Mouse (Mus musculus) 3T3-L1 (cell line): Measurements from ENCODE around the gene Lsm7.
"Not testable (repeated sequence)": the region's sequence is repeated elsewhere in the genome, so short reads cannot be mapped to it uniquely, and the experiment has no call there.

Source experiments
- DNase-seq: peaks from one replicate; pipeline ENCODE4 v3.0.0-alpha.2; 2015; ENCODE audit warnings: low read depth, low spot score

Lsm7 gene

DNA sequence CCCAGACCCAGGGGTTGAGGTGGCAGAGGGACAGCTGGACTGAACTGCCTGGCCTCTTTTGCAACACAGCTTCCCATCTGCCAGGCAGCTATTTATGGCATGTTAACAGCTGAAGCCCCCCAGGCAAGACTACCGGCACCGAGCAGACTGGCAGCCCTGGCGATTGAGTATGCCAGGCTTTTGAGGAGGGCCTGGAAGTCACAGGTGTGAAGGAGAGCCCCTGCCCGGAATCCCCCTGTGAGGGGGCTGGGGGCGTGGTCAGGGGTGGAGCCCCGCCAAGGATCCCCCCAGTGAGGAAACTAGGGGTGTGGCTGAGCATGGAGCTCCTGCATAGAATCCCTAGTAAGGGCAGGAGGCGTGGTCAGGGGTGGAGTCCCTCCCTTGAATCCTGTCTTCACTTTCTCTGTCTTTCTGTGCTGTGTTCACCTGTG is 18.0 kb downstream of the Lsm7 start:
- no peak for DNase-seq

DNA sequence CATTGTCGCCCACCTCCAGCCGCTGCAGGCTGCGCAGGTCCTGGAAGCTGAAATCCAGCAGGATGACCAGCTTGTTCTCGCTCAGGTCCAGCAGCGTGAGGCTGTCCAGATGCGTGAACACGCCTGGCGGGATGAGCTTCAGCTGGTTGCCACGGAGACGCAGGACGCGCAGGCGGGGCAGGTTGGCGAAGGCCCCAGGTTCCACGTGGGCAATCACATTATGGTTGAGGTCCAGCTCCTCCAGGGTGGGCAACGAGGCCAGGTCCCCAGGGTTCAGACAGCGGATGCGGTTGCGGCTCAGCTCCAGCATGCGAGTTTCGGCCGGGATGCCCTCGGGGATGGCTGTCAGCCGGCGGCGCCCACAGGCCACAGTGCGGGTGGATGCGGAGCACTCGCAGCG is 19.4 kb downstream of the Lsm7 start:
- no peak for DNase-seq

DNA sequence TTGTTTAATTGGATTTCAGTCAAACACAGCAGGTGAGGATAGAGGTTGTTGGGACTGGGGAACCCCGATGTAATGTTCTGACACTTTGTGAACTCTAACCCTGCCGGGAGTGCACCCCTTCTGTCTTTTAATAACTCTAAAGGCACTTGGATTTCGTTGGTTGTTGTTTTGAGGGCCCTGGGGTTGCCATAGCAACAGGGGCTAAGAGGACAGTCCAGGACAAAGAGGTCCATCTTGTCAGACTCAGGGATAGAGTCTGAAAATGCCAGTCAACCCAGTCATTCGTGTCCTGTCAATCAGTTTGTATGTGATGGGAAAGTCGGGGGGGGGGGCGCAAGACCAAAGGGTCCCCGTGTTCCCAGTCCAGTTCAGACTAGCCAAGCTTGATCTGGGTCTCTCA is 22.2 kb downstream of the Lsm7 start:
- no peak for DNase-seq

DNA sequence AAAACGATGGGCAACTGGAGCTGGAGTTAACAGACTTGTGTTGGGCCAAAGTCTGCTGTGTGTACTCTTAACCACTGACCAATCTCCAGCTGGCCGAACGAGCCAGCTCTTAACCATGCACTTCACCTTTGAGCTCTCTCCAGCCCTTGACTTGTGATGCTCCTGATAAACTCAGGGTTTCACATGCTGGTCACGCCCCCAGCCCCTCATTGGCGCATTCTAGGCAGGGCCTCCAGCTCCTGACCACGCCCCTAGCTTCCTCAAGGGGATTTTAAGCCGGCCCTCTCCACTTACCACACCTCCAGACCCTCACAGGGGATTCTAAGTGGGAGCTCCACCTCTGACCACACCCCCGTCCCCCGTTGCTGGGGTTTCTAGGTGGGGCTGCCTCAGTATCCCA is 23.9 kb downstream of the Lsm7 start:
- no peak for DNase-seq

DNA sequence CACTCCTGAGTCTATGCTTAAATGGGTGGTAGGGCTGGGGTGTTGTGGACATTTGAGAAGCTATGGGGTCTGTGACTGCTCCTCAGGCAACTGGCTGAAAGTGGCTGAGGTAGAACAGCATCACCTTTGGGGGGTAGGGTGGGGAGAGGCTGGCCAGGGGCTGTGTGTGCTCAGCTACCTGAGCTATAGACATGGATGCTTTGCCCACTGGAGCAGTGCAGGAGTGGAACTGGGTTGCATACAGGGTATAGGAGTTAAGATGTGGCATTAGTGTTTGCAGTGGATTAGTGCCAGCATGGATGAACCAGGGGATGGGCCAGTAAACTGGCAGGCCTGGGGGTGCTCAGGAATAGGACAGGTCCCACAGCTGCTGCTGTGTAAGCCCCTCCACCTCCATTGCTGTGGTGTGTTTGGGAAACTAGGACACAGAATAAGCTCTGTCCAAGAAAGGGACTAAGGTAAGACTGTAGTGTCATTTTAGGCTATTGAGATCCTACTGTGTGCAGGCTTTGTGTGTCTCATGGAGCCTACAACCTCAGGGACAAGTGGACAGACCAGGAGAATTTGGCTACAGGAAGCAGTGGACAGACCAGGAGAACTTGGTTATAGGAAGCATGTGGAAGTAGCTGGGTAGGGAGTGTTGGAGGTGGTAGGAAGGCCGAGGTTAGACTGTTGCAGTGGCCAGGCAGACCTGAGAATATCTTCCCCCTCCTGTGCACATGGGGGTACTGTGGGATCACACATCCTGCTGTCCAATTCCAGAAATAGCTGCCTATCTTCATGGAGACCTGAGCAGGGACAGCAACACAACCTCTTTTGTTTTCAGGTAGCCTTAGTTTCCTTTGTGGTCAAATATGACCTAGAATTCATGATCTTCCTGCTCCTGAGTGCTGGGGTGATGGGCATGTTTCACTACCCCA is 25.4 kb downstream of the Lsm7 start:
- no peak for DNase-seq

DNA sequence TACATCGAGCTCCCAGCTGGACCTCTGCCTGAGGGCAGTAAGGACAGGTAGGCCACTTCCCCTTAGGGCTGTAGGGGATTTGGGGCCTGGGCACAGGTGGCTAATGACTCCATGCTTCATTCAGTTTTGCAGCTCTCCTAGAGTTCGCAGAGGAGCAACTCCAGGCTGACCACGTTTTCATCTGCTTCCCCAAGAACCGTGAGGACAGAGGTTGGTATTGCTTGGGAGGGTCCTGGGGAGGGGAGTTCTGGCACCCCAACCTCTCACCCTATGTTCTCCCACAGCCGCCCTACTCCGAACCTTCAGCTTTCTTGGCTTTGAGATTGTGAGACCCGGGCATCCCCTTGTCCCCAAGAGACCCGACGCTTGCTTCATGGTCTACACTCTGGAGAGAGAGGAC is 26.4 kb downstream of the Lsm7 start:
- not testable (repeated sequence) for DNase-seq

DNA sequence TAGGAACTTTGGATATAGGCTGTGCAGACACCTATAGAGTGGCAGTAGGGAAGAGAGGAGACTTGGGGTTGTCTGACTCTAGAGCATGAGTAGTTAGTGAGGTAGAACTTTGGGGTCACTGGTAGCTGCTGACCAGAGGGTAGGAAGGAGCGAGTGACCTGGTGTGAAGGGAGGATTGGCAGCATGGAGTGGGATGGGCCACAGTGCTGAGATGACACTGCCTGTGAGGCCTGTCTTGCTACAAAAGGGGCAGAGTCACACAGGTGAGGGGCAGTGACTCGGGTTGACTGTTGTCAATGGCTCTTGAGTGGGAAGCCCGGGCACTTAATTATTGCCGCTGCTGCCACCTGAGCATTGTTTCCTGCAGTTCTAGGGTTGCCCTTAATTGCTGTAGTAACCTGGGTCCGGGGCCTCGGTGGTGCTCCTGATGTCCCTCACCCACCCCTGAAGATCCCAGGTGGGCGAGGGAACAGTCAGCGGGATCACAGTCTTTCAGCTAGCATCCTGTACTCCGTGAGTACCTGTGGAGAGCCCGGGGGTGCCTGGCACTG is 27.1 kb downstream of the Lsm7 start:
- DNase-seq: no peak

DNA sequence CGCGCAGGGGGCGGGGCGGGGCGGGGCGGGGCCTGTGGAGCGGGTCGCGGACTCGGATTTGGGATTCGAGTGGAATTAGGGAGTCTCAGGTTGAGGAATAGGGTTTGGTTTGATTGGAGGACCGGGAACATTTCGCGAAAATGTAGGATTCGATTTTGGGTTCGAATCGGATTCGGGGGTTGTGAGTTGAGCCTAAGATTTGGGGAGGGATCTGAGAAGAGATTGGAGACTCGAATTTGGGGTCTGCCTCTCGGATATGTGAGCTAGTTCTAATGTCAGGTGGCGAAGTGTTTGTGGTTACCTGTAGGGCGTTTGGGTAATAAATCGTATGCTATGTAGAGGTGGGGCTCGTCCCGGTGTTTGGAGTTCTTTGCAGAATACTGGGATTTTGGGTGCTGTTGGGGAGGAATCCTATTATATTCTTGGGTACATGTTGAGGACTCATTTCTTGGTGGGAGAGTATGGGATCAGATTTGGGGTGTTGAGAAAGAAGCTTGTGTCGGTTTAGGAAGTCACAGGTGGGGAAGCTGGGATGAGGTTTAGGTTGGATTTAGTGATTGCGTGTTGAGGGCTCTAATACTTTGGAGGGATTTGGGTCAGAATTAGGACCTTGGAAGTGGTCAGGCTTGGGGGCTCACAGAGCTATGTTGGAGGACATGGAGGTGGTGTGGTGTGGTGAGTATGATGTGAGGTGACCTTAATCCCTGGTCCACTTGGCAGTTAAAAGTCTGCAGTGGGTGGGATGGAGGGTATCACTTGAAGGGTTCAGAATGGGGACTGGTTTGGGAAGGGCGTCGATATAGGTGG is 27.7 kb downstream of the Lsm7 start:
- DNase-seq: no peak

DNA sequence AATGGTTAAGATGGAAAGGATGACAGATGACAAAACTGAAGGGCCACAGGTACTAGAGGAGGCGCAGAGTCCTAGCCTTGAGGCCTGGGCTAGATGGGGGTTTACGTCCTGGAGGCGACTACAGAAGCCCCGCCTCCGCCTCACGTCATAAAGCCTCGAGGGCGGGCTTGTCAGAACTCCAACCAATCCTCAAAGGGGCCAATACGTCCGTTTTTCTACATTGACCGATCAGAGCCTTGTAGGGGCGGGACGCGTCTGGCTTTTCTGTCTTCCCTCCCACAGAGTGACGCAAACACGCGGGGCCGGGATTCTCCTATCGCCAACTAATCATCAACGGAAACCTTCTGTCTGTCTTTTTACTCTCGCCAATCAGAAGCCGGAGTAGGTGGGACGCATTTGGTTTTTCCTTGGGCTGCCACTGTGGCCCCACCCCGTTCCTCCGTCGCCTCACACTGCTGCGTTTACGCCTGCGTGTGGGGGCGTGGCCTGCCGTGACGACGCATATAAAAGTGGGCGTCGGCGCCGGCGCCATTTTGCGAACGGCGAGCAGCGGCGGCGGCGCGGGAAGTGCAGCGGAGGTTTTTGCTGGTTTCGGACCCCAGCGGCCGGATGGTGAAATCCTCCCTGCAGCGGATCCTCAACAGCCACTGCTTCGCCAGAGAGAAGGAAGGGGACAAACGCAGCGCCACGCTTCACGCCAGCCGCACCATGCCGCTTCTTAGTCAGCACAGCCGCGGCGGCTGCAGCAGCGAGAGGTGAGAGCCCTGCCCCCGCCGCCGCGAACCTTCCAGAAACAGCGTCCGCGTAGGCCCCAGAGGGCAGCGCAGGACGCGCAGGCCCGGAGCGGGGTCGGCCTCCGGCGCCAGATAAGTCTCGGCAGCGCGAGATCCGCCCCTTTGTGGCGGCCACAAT is 28.6 kb downstream of the Lsm7 start, which contains the start of gene Oaz1:
Gene Oaz1 (plus strand): TSS at position 506 of the 912 bp plus-strand sequence.
- DNase-seq: peak; percentile 100

DNA sequence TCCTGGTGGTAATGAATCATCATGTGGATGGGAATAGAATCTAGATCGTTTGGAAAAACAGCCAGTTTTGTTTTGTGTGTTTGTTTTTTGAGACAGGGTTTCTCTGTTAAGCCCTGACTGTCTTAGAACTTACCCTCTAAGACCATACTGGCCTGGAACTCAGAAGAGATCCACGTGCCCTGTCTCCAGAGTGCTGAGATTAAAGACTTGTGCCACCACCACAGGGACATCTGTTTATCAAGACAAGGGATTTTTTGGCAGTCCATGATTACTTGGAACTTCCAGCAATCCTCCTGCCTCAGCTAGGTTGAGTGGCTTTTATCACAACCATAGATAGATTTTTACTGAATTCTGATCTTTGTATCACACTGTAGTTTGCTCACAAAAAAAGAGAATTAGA is 30.2 kb downstream of the Lsm7 start:
- DNase-seq: no peak

DNA sequence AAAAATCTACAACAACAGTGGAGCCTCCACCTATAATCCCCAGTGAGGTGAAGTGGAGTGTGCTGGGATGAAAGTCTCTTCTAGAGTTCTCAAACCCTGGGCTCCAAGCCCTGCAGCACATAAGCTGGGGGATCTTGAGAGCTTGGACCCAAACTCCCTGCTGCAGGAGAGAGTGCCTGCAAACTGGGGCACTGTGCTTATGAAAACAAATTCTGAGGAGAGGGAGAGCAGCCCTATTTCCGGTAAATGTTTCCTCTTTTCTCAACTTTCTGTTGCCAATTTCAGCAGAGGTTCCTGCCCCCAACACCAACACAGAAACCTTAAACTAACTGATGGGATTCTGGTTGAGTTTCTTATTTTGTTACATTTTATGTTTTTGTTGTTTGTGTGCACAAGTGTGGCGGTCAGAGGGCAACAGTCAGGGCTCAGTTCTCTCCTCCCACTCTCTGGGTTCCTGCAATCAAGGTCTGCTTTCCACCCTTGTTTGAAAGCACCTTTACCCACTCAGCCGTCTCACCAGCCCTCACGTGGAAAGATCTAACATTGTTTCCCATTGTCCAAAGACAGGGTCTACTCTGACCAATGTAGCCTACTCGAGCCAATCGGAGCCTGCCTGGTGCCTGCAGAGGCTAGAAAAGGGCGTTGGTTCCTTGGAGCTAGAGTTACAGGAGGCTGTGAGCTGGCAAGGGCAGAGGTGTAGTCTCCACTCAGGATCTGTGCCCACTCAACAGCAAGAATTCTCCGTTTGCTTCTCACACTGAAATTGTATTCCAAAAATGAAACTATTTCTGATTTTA is 31.0 kb downstream of the Lsm7 start:
- no peak for DNase-seq

DNA sequence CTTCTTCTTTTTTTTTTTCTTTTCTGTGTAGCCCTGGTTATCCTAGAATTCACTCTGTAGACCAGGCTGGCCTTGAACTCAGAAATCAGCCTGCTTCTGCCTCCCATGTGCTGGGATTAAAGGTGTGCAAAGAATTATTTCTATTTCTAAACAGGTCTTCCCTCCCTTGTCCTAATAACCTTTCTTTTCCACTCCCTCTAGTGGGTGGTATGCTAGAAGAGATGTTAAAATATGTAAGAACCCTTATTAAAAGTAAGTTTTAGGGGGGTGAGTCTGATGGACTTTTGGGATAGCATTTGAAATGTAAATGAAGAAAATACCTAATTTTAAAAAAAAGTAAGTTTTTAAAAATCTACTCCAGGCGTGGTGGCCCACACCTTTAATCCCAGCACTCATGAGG is 31.7 kb downstream of the Lsm7 start:
- peak; percentile 50 for DNase-seq

DNA sequence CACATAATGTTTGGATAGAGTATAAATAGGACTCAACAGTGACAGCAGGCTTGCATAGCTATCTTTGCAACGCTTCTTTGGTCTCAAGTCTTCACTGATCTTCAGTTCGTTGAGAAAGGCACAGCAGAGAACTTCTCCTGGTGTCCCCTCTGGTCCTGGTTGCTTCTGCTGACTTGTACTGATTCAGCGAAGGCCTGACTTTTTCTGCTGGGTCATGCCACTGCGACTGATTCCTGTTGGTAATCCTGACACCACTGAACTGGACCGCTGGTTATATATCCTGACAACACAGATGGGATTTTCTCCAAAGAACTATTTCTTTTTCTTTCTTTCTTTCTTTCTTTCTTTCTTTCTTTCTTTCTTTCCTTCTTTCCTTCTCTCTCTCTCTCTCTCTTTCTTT is 32.5 kb downstream of the Lsm7 start:
- DNase-seq: no peak

DNA sequence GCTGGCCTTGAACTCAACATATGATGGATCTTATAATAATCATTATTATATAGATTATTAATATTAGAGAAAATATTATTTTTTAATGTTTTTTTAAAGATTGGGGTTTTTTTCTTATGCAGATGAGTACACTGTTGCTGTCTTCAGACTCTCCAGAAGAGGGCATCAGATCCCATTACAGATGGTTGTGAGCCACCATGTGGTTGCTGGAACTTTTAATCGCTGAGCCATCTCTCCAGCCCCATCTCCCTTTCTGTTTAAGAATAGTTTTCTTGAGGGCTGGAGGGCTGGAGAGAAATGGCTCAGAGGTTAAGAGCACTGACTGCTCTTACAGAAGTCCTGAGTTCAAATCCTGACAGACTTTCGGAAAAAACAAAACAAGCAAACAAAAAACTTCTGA is 33.0 kb downstream of the Lsm7 start:
- DNase-seq: peak; percentile 59

DNA sequence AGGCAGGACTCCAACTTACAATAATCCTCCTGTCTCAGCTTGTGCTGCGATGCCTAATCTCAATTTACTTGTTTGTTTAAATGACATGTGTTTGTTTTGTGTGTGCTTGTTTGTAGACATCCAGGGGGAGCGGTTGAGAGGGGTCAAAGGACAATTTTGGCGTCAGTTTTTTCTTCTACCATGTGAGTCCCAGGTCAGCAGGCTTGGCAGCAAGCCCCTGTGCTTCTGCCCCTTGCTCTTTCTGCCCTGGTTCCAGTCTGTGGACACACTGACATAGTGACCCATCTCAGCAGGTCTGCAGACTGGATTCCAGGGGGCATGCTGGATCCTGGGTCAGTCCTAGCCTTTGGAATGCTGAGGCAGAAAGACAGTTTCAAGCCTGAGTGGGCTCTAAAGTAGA is 35.6 kb downstream of the Lsm7 start:
- no peak for DNase-seq

DNA sequence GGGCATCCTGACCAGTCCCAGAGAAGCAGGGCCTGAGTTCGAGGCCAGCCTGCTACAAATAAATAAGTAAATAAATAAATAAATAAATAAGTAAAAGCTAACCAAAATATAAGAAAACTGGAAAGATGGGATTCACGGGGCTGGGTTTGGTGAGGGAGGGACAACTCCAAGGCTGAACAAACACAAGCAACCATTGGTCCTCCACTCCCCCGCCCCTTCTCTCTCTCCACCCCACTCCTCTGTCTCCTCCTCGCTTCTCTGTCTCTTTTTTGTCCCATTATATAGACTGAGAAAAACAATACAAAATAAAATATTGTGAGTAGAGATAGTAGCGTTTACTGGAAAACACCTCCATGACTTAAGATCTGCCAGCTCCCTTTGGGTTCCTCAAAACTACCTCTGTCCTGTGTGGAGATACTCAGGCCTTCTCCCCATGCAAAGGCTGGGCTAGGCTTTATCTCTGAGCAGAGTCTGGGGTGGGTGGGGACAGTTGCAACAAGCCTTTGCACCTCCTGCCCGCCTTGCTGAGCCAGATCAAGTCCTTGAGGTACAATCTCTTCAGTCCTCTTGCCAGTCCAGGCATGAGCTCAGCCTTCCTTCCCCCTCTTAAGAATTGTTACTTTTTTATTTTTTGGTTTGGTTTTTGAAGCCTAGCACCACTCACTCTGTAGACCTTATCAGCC is 36.3 kb downstream of the Lsm7 start:
- DNase-seq: no peak

DNA sequence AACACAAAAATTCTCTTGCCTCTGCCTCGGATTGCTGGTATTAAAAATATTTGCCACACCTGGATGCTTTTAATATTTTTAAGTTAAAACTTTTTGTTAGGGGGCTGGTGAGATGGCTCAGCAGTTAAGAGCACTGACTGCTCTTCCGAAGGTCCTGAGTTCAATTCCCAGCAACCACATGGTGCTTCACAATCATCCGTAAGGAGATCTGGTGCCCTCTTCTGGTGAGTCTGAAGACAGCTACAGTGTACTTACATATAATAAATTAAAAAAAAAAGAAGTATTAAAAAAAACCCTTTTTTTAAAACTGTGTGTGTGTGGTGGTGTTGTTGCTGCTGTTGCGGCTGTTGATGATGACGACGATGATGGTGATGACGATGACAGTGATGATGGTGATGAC is 37.1 kb downstream of the Lsm7 start:
- DNase-seq: peak; percentile 62

DNA sequence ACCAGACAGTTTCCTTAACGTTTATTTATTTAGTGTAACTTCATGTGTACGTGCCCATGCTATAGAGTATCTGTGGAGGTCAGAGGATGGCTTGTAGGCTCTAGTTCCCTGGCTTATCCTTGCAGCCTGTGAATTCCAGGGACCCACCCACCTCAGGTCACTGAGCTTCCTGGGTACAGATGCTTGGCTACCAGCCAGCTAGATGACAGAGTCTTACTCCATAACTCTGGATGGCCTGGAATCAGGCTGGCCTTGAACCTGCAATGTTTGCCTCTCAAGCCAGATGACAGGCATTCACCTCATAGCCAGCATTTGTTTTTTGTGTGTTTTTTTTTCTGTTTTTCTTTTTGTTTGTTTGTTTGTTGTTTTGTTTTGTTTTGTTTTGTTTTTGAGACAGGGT is 37.8 kb downstream of the Lsm7 start:
- no peak for DNase-seq

DNA sequence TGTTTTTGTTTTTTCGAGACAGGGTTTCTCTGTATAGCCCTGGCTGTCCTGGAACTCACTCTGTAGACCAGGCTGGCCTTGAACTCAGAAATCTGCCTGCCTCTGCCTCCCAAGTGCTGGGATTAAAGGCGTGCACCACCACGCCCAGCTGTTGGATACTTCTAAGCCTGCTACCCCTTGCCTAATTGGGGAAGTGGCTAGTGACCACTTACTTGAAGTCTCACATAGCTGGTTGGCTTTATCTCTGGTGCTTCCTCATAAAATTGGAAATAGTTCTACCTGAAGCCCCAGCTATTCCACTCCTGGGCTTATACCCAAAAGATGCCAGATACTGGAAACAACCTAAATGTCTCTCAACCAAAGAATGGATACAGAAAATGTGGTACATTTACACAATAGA is 38.7 kb downstream of the Lsm7 start:
- DNase-seq: not testable (repeated sequence)

DNA sequence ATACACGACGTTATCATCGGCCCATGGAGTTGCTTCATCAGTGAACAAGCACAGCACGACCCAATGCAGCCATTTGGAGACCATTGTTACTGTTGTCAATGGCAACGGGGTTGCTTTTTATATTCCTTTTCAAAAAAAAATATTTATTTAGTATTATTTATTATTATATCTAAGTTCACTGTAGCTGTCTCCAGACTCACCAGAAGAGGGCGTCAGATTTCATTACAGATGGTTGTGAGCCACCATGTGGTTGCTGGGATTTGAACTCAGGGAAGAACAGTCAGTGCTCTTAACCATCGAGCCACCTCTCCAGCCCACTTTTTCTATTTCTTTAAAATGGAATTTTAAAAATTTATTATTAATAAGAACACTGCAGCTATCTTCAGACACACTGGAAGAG is 40.2 kb downstream of the Lsm7 start:
- no peak for DNase-seq
